Mouse (Mus musculus): ENCODE results near the gene Fam89b. TPM values are rescaled to one million over a fixed set of nuclear protein-coding genes. Genes with fewer than 3 reads are reported as not detected.

Fam89b gene
- polyA plus RNA-seq (2012; rRNA removed) = 56.1 and 65.8 TPM in 2 replicates

- DNase-seq (ENCODE audit: extremely low spot score in 1 of 2, low spot score in 1 of 2) = peak in 1 of 2 experiments; percentile 85
These were observed at the start of gene Fam89b for GRCm38 (mm10) chr19:5729444-5729815. Fam89b (minus strand) TSS chr19:5729653.

GRCm38 (mm10) chr19:5778312-5778711, 48.9 kb upstream of the Fam89b start:
- no peak for DNase-seq (ENCODE audit: extremely low spot score in 1 of 2, low spot score in 1 of 2)

GRCm38 (mm10) chr19:5777387-5778032, 48.1 kb upstream of the Fam89b start:
- no peak for DNase-seq (ENCODE audit: extremely low spot score in 1 of 2, low spot score in 1 of 2)

- peak; percentile 72 to 91 for DNase-seq (ENCODE audit: extremely low spot score in 1 of 2, low spot score in 1 of 2)
These were observed 41.7 kb upstream of the Fam89b start, which contains the start of gene Scyl1 for GRCm38 (mm10) chr19:5770925-5771860. Scyl1 (minus strand) TSS chr19:5771419.

- DNase-seq (ENCODE audit: extremely low spot score in 1 of 2, low spot score in 1 of 2) = no peak
These were observed 40.9 kb upstream of the Fam89b start for GRCm38 (mm10) chr19:5770311-5770710.

- no peak for DNase-seq (ENCODE audit: extremely low spot score in 1 of 2, low spot score in 1 of 2)
These were observed 37.8 kb upstream of the Fam89b start for GRCm38 (mm10) chr19:5767271-5767670.

- no peak for DNase-seq (ENCODE audit: extremely low spot score in 1 of 2, low spot score in 1 of 2)
These were observed 33.7 kb upstream of the Fam89b start for GRCm38 (mm10) chr19:5763163-5763562.

GRCm38 (mm10) chr19:5758878-5759403, 29.5 kb upstream of the Fam89b start:
- DNase-seq (ENCODE audit: extremely low spot score in 1 of 2, low spot score in 1 of 2) = no peak

GRCm38 (mm10) chr19:5756991-5757636, 27.7 kb upstream of the Fam89b start:
- no peak for DNase-seq (ENCODE audit: extremely low spot score in 1 of 2, low spot score in 1 of 2)

- DNase-seq (ENCODE audit: extremely low spot score in 1 of 2, low spot score in 1 of 2) = peak; percentile 87 to 88
These were observed 27.0 kb upstream of the Fam89b start for GRCm38 (mm10) chr19:5756321-5756985.

GRCm38 (mm10) chr19:5751742-5752141, 22.3 kb upstream of the Fam89b start:
- DNase-seq (ENCODE audit: extremely low spot score in 1 of 2, low spot score in 1 of 2) = no peak

- no peak for DNase-seq (ENCODE audit: extremely low spot score in 1 of 2, low spot score in 1 of 2)
These were observed 21.5 kb upstream of the Fam89b start for GRCm38 (mm10) chr19:5750951-5751350.

- peak in 1 of 2 experiments; percentile 67 for DNase-seq (ENCODE audit: extremely low spot score in 1 of 2, low spot score in 1 of 2)
These were observed 20.0 kb upstream of the Fam89b start for GRCm38 (mm10) chr19:5749476-5749875.

GRCm38 (mm10) chr19:5746907-5747363, 17.5 kb upstream of the Fam89b start:
- DNase-seq (ENCODE audit: extremely low spot score in 1 of 2, low spot score in 1 of 2) = no peak

- DNase-seq (ENCODE audit: extremely low spot score in 1 of 2, low spot score in 1 of 2) = no peak
These were observed 16.6 kb upstream of the Fam89b start for GRCm38 (mm10) chr19:5745756-5746710.

GRCm38 (mm10) chr19:5743576-5743975, 14.1 kb upstream of the Fam89b start:
- DNase-seq (ENCODE audit: extremely low spot score in 1 of 2, low spot score in 1 of 2) = no peak

- DNase-seq (ENCODE audit: extremely low spot score in 1 of 2, low spot score in 1 of 2) = no peak
These were observed 12.8 kb upstream of the Fam89b start for GRCm38 (mm10) chr19:5742241-5742641.

GRCm38 (mm10) chr19:5741641-5742240, 12.3 kb upstream of the Fam89b start:
- DNase-seq (ENCODE audit: extremely low spot score in 1 of 2, low spot score in 1 of 2) = peak in 1 of 2 experiments; percentile 75
